In genomic region chr11:75649155-75649561, GRCm38 (mm10) we compare ENCODE assay signal across 9 mouse cellular contexts. TPM values are rescaled to one million over a fixed set of nuclear protein-coding genes. Genes with fewer than 3 reads are reported as not detected.
DNase-seq lines count a peak whose midpoint lies in the region; ATAC-seq and TF ChIP-seq lines count a peak whose summit lies in the region.
"Had no signal": no experiment of that assay in that cellular context is flagged by ENCODE, and none has a peak within 500 bp of the region (broad histone marks: within the 10 kb centered on the region; RNA-seq: fewer than 3 reads in every experiment).

No protein-coding gene starts in this region.

- H3K4me2 ChIP-seq in stomach, embryonic 16.5 days (ENCODE audit: low read depth, low read length) = no peak overlapping the region
- H3K4me2 ChIP-seq: neural tube, embryonic 13.5 days had no signal

- peak in 1 of 2 experiments; percentile 32 for DNase-seq in spleen, adult 2 months (ENCODE audit: low read depth in 1 of 2, low spot score in 2 of 2)
- no peak for DNase-seq in spleen, postnatal 14 days (ENCODE audit: low spot score in 2 of 2)
- DNase-seq in heart, postnatal 14 days = peak; percentile 44 to 55
- DNase-seq in liver = peak; percentile 42
- DNase-seq in spleen, adult 12 weeks (ENCODE audit: low spot score) = no peak
- DNase-seq in layer of hippocampus, adult 11-12 months (ENCODE audit: low spot score) = no peak

- no peak overlapping the region for H3K9ac ChIP-seq in stomach, embryonic 16.5 days (ENCODE audit: low read length)
- H3K9ac ChIP-seq: neural tube, embryonic 13.5 days had no signal

- intact Hi-C loops in heart, postnatal 14 days (cut with DNase I) = loop anchor here (2.0 kb wide), 1 partner anchor 16 kb away; no protein-coding TSS in a partner anchor

- no peak for TF ChIP-seq CTCF in spleen, adult 2 months (IDR thresholded peaks at IDR 0.05; ENCODE audit: extremely low read depth, insufficient read depth, insufficient read length, insufficient replicate concordance)

- peaks cover 6% of the 10 kb centered on the region for H3K36me3 ChIP-seq in spleen, adult 2 months (ENCODE audit: control insufficient read depth, insufficient read depth, low read length)
- H3K36me3 ChIP-seq in stomach, embryonic 16.5 days (ENCODE audit: control insufficient read depth, insufficient read depth, low read length) = no peaks in the 10 kb centered on the region
- H3K36me3 ChIP-seq: neural tube, embryonic 13.5 days had no signal

- H3K27ac ChIP-seq in spleen, adult 2 months (ENCODE audit: insufficient read depth, low read length) = peak overlapping the region; percentile 54
- H3K27ac ChIP-seq in stomach, embryonic 16.5 days (ENCODE audit: low read length) = peak overlapping the region; percentile 53
- H3K27ac ChIP-seq: neural tube, embryonic 13.5 days had no signal

- no peak for ATAC-seq in stomach, embryonic 16.5 days (ENCODE audit: insufficient read depth, low FRiP score)
- ATAC-seq in granulocyte monocyte progenitor cell, adult 5-6 weeks (replicated peaks; ENCODE audit: poor library complexity, severe bottlenecking) = no peak

- peaks cover 22% of the 10 kb centered on the region for H3K4me1 ChIP-seq in spleen, adult 2 months (ENCODE audit: control insufficient read depth, insufficient read depth, insufficient read length)
- H3K4me1 ChIP-seq in stomach, embryonic 16.5 days (ENCODE audit: control insufficient read depth, insufficient read depth, low read length) = peaks cover 30% of the 10 kb centered on the region

- no peaks in the 10 kb centered on the region for H3K9me3 ChIP-seq in stomach, embryonic 16.5 days (replicated peaks; ENCODE audit: control insufficient read depth, low read length)
- H3K9me3 ChIP-seq: neural tube, embryonic 13.5 days had no signal

- H3K27me3 ChIP-seq in spleen, adult 2 months (ENCODE audit: control insufficient read depth, insufficient read depth, low read length) = no peaks in the 10 kb centered on the region
- H3K27me3 ChIP-seq in stomach, embryonic 16.5 days (ENCODE audit: control insufficient read depth, insufficient read depth, low read length) = no peaks in the 10 kb centered on the region

- H3K4me3 ChIP-seq in spleen, adult 2 months (ENCODE audit: extremely low read depth, insufficient read depth, insufficient read length) = no peak overlapping the region
- H3K4me3 ChIP-seq in stomach, embryonic 16.5 days (replicated peaks; ENCODE audit: low read length) = no peak overlapping the region
- H3K4me3 ChIP-seq: neural tube, embryonic 13.5 days had no signal

- WGBS in spleen, adult 2 months = 42% methylated on average over 4 of the region's 4 CpGs
- 64% methylated on average over 4 of the region's 4 CpGs for WGBS in stomach, embryonic 16.5 days

- no peak for TF ChIP-seq POLR2A in spleen, adult 2 months (IDR thresholded peaks at IDR 0.05; ENCODE audit: low read depth, low read length)

RNA-seq across cellular contexts. Expression of gene Myo1c, which starts 1.1 kb away (rescaled TPM):
- 130 and 157 TPM in 2 replicates for polyA plus RNA-seq in spleen, adult 2 months (2012; rRNA removed)
- 100 to 1,000 TPM; 136 to 143 TPM for total RNA-seq in heart, postnatal 14 days (2021)
- polyA plus RNA-seq in stomach, embryonic 16.5 days (2015; fragmentation: Nextera tagmentation; extraction: Ambion mirVana) = 70.5 and 74.3 TPM in 2 replicates
- 21.2 and 22.1 TPM in 2 replicates for total RNA-seq in granulocyte monocyte progenitor cell, adult 5-6 weeks (2014; fragmentation: Nextera tagmentation)
- total RNA-seq in granulocyte monocyte progenitor cell, adult 5-6 weeks (2017) = 9.7 and 14.8 TPM in 2 replicates

RNA-seq across cellular contexts. Expression of gene Inpp5k, which starts 18.4 kb away (rescaled TPM):
- 56.9 and 65.0 TPM in 2 replicates for polyA plus RNA-seq in spleen, adult 2 months (2012; rRNA removed)
- 10 to 100 TPM; 32.7 to 32.8 TPM for total RNA-seq in heart, postnatal 14 days (2021)
- polyA plus RNA-seq in stomach, embryonic 16.5 days (2015; fragmentation: Nextera tagmentation; extraction: Ambion mirVana) = 20.6 and 24.2 TPM in 2 replicates
- total RNA-seq in granulocyte monocyte progenitor cell, adult 5-6 weeks (2014; fragmentation: Nextera tagmentation) = 37.3 and 40.0 TPM in 2 replicates
- total RNA-seq in granulocyte monocyte progenitor cell, adult 5-6 weeks (2017) = 26.0 and 35.6 TPM in 2 replicates

RNA-seq across cellular contexts. Expression of gene Crk, which starts 29.9 kb away (rescaled TPM):
- polyA plus RNA-seq in spleen, adult 2 months (2012; rRNA removed) = 43.1 and 54.4 TPM in 2 replicates
- total RNA-seq in heart, postnatal 14 days (2021) = 10 to 100 TPM; 91.1 to 94.4 TPM
- 106 and 107 TPM in 2 replicates for polyA plus RNA-seq in stomach, embryonic 16.5 days (2015; fragmentation: Nextera tagmentation; extraction: Ambion mirVana)
- total RNA-seq in granulocyte monocyte progenitor cell, adult 5-6 weeks (2014; fragmentation: Nextera tagmentation) = 23.8 and 31.7 TPM in 2 replicates
- 33.2 and 38.1 TPM in 2 replicates for total RNA-seq in granulocyte monocyte progenitor cell, adult 5-6 weeks (2017)

Comparison
In these comparisons a context has a peak if more than half of its experiments do, and no peak if none do; other contexts are left out.
1. DNase-seq: peak in heart, postnatal 14 days (2 of 2) and liver (single experiment); none in spleen, postnatal 14 days (0 of 2), spleen, adult 12 weeks (single experiment) and layer of hippocampus, adult 11-12 months (single experiment).
2. RNA of gene Myo1c, which starts 1.1 kb away (total RNA-seq): 136 to 143 TPM in heart, postnatal 14 days; 9.7 to 22.1 TPM in granulocyte monocyte progenitor cell, adult 5-6 weeks; every median in the first group is over 4 times any median in the second.